Mouse (Mus musculus) cortical plate, adult 2 months (tissue): ENCODE measurements around the gene Dus3l.

Experiments
- CTCF ChIP-seq: fragments of 200-500 bp; IDR thresholded peaks from 2 replicates; pipeline ENCODE4 v1.5.1; 2011; ENCODE audit warnings: mild to moderate bottlenecking, control low read depth, low read length; ENCODE audit not compliant: insufficient read depth; ENCODE audit errors: extremely low read depth
- POLR2A ChIP-seq: fragments of 200-500 bp; IDR thresholded peaks from 2 replicates; pipeline ENCODE4 v1.6.1; 2011; ENCODE audit warnings: mild to moderate bottlenecking, low read length, control low read depth; ENCODE audit not compliant: insufficient read depth; ENCODE audit errors: extremely low read depth

- TF ChIP-seq CTCF, result no peak
- no peak for TF ChIP-seq POLR2A
These were observed 24.7 kb downstream of the Dus3l start for GRCm38 (mm10) chr17:56789286-56789685.
